Mouse (Mus musculus) layer of hippocampus, postnatal 25 days (tissue): ENCODE measurements around the gene Aff3. TPM values are rescaled to one million over a fixed set of nuclear protein-coding genes. Genes with fewer than 3 reads are reported as not detected.
A peak's percentile ranks its signal among the peaks of the same experiment; 100 is the strongest.
"Not testable (repeated sequence)": the region's sequence is repeated elsewhere in the genome, so short reads cannot be mapped to it uniquely, and the experiment has no call there.

ENCODE experiments used
- DNase-seq, 2 experiments: peaks; one replicate each; pipeline ENCODE4 v3.0.0; 2022; ENCODE audit warnings: mixed read lengths in 2 of 2, low spot score in 1 of 2; ENCODE audit errors: extremely low spot score in 1 of 2
- total RNA-seq, 2 experiments: library from RNA; stranded (reverse); gene quantifications; 2 replicates each; pipeline ENCODE4 v1.2.3; 2021

The Aff3 gene
- total RNA-seq, 2 experiments from 2014 or later = 97.6 to 113 TPM

- DNase-seq = no peak
Measured at GRCm38 (mm10) chr1:38448854-38449253, 215.9 kb downstream of the Aff3 start.

GRCm38 (mm10) chr1:38447581-38447980 lies 217.2 kb downstream of the Aff3 start:
- DNase-seq = no peak

GRCm38 (mm10) chr1:38446152-38446820 lies 218.5 kb downstream of the Aff3 start:
- DNase-seq = no peak

GRCm38 (mm10) chr1:38442887-38443286 lies 221.9 kb downstream of the Aff3 start:
- no peak for DNase-seq

- no peak for DNase-seq
Measured at GRCm38 (mm10) chr1:38442479-38442878, 222.3 kb downstream of the Aff3 start.

- no peak for DNase-seq
Measured at GRCm38 (mm10) chr1:38441800-38442199, 223.0 kb downstream of the Aff3 start.

- DNase-seq = no peak
Measured at GRCm38 (mm10) chr1:38440471-38440815, 224.3 kb downstream of the Aff3 start.

- no peak for DNase-seq
Measured at GRCm38 (mm10) chr1:38439751-38440470, 224.8 kb downstream of the Aff3 start.

- peak; percentile 51 to 62 for DNase-seq
Measured at GRCm38 (mm10) chr1:38438447-38438846, 226.3 kb downstream of the Aff3 start.

GRCm38 (mm10) chr1:38437671-38438070 lies 227.1 kb downstream of the Aff3 start:
- DNase-seq = no peak

GRCm38 (mm10) chr1:38436471-38437340 lies 228.0 kb downstream of the Aff3 start:
- DNase-seq = no peak

GRCm38 (mm10) chr1:38430311-38430710 lies 234.4 kb downstream of the Aff3 start:
- DNase-seq = not testable (repeated sequence)

GRCm38 (mm10) chr1:38428708-38429683 lies 235.8 kb downstream of the Aff3 start:
- no peak for DNase-seq

- no peak for DNase-seq
Measured at GRCm38 (mm10) chr1:38422921-38423320, 241.8 kb downstream of the Aff3 start.

- DNase-seq = no peak
Measured at GRCm38 (mm10) chr1:38419331-38419730, 245.4 kb downstream of the Aff3 start.

- no peak for DNase-seq
Measured at GRCm38 (mm10) chr1:38418181-38419032, 246.3 kb downstream of the Aff3 start.

GRCm38 (mm10) chr1:38417196-38417595 lies 247.6 kb downstream of the Aff3 start:
- DNase-seq = no peak

- DNase-seq = no peak
Measured at GRCm38 (mm10) chr1:38415511-38415910, 249.2 kb downstream of the Aff3 start.

- DNase-seq = no peak
Measured at GRCm38 (mm10) chr1:38411106-38411505, 253.6 kb downstream of the Aff3 start.
